Mouse (Mus musculus): ENCODE measurements around the gene Il16. TPM values are rescaled to one million over a fixed set of nuclear protein-coding genes. Genes with fewer than 3 reads are reported as not detected.
A peak's percentile ranks its signal among the peaks of the same experiment; 100 is the strongest.

Il16 gene
- total RNA-seq, 2 experiments from 2014 or later, result 1.4 to 1.8 TPM

GRCm38 (mm10) chr7:83631073-83631827 is 114.3 kb downstream of the Il16 start:
- intact Hi-C loops (cut with DNase I), result no loop called here
- Histone ChIP-seq H3K4me3 (peak overlapping the region; percentile 81), H3K27ac (peak overlapping the region; percentile 89)
- no peak for TF ChIP-seq CTCF (IDR thresholded peaks at IDR 0.05)
- DNase-seq, result no peak

GRCm38 (mm10) chr7:83627369-83627768 is 118.2 kb downstream of the Il16 start:
- intact Hi-C loops (cut with DNase I), result no loop called here
- no peak for TF ChIP-seq CTCF (IDR thresholded peaks at IDR 0.05)
- Histone ChIP-seq H3K27ac (no peak overlapping the region), H3K4me3 (no peak overlapping the region)
- no peak for DNase-seq

DNA sequence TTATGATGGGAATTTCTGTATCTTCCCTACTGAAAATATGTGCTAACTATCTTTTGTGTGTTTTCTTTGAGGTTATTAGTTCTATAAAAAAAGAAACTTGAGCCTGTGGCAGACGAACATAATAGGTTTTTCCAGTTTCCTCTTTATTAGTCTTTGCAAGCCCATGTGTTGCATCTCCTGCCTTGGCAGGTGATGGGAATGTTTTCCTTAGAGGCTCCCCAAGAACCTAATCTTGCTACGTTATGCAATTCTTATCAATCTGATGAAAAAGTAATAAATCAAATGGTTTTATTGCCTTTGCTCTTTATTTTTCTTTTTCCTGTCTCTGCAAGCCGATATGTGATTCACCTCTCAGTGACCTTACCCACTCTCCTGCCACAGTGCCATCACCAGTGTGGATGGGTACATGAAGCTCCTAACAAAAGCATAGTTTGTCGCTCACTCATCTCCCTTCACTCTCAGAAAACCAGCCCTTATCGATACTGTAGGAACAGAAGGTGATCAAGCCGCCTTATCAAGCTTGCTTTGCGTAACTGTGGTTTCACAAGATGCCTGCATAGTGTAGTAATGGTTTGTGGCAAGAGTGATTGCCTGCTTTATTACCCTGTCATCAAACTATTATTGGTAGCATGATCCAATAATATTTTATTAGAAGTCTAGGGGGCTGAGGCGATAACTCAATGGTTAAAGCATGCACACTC is 118.8 kb downstream of the Il16 start:
- H3K4me3 ChIP-seq, result no peak overlapping the region
- DNase-seq, result no peak
- intact Hi-C loops (cut with DNase I), result no loop called here
- H3K27ac ChIP-seq, result no peak overlapping the region
- no peak for TF ChIP-seq CTCF (IDR thresholded peaks at IDR 0.05)

DNA sequence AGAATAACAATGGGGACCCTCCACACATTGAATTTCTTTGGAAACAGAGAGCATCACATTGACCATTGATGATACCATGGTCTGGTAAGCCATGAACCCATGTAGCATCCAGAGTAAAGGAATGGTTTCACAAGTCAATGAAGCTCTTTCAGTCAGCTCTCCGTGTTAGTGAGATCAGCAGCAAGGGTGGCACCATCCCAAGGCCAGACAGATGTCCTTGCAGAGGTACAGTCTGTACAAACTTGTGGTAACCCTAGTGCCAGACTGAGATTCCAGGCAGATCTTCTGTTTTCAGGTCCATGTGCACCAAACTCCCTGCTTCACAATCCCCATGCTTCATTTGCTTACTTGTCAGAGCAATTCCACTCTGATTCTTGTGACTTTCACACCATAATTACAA is 121.5 kb downstream of the Il16 start:
- Histone ChIP-seq H3K4me3 (no peak overlapping the region), H3K27ac (no peak overlapping the region)
- DNase-seq, result no peak
- TF ChIP-seq CTCF (IDR thresholded peaks at IDR 0.05), result no peak
- intact Hi-C loops (cut with DNase I), result no loop called here

DNA sequence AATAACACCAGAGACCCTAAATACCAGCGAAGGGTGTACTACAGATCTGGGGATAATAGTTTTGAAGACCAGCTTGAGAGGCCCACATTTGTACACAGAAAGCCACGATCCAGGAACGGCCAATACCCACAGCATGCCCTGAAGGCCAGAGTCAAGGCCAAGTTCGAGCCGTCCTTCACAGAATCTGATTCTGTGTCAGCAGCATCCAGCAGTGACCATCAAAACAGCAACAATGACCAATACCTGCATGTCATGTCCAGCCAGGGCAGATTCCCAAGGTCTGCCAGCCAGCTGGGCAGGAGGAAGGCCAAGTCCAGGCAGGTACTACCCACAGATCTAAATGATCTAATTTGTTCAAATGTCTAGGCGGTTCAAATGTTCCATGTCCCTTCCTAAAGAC is 122.9 kb downstream of the Il16 start:
- no peak for DNase-seq
- TF ChIP-seq CTCF (IDR thresholded peaks at IDR 0.05), result no peak
- H3K27ac ChIP-seq, result no peak overlapping the region
- H3K4me3 ChIP-seq, result no peak overlapping the region
- intact Hi-C loops (cut with DNase I), result no loop called here

DNA sequence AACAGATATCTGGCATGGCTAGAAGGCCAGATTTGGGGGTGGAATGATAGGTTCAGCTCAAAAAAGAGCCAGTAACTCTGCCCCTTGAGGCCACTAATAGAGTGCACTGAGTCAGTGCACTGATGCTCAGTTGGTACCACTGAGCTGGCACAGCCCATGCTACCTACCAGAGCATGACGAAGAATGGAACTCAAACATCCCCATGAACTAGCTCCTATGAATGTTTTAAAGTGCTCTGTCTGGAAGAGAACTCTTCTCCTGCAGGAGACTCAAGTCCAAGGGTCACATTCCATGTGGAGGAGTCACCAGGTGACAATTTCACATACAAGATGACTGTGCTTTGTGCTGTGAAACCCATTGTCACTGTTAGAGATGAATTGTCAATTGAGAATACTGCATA is 126.8 kb downstream of the Il16 start:
- no peak for DNase-seq
- Histone ChIP-seq H3K4me3 (no peak overlapping the region), H3K27ac (no peak overlapping the region)
- no peak for TF ChIP-seq CTCF (IDR thresholded peaks at IDR 0.05)
- intact Hi-C loops (cut with DNase I), result no loop called here

GRCm38 (mm10) chr7:83616268-83616667 is 129.3 kb downstream of the Il16 start:
- intact Hi-C loops (cut with DNase I), result no loop called here
- H3K4me3 ChIP-seq, result no peak overlapping the region
- no peak for TF ChIP-seq CTCF (IDR thresholded peaks at IDR 0.05)
- H3K27ac ChIP-seq, result no peak overlapping the region
- no peak for DNase-seq

- TF ChIP-seq CTCF (IDR thresholded peaks at IDR 0.05), result peak; percentile 6; the same call in 1 of the 2 replicates
- DNase-seq, result no peak
- intact Hi-C loops (cut with DNase I), result no loop called here
- no peak overlapping the region for H3K4me3 ChIP-seq
- no peak overlapping the region for H3K27ac ChIP-seq
Measured at GRCm38 (mm10) chr7:83615815-83616214, 129.7 kb downstream of the Il16 start.

GRCm38 (mm10) chr7:83615272-83615671 is 130.3 kb downstream of the Il16 start:
- DNase-seq, result no peak
- intact Hi-C loops (cut with DNase I), result no loop called here
- Histone ChIP-seq H3K27ac (no peak overlapping the region), H3K4me3 (no peak overlapping the region)
- TF ChIP-seq CTCF (IDR thresholded peaks at IDR 0.05), result no peak

DNA sequence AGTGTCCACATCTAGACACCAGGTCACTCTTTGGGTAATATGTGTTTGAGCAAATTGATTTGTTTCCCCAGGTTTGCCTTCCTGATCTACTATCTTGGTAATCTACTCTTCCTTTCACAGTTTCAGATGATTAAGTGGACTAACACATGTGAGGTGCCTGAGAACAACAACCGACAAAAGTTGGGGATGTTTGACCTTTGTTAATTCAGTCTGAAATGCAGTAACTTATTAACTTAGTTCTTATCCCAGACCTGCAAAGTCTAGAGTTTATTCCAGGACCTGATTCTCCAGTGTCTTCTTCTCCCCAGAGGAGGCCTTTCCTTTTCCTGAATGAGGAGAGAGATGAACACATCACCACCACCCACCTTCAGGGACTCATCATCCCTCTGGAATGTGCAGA is 133.6 kb downstream of the Il16 start:
- intact Hi-C loops (cut with DNase I), result no loop called here
- Histone ChIP-seq H3K4me3 (no peak overlapping the region), H3K27ac (no peak overlapping the region)
- no peak for DNase-seq
- no peak for TF ChIP-seq CTCF (IDR thresholded peaks at IDR 0.05)

- no peak for DNase-seq
- H3K27ac ChIP-seq, result no peak overlapping the region
- intact Hi-C loops (cut with DNase I), result no loop called here
- TF ChIP-seq CTCF (IDR thresholded peaks at IDR 0.05), result no peak
- no peak overlapping the region for H3K4me3 ChIP-seq
Measured at GRCm38 (mm10) chr7:83609891-83610290, 135.6 kb downstream of the Il16 start.

GRCm38 (mm10) chr7:83606796-83607195 is 138.7 kb downstream of the Il16 start:
- Histone ChIP-seq H3K27ac (no peak overlapping the region), H3K4me3 (no peak overlapping the region)
- TF ChIP-seq CTCF (IDR thresholded peaks at IDR 0.05), result no peak
- intact Hi-C loops (cut with DNase I), result no loop called here
- DNase-seq, result no peak

GRCm38 (mm10) chr7:83604180-83604944 is 141.2 kb downstream of the Il16 start:
- no peak for TF ChIP-seq CTCF (IDR thresholded peaks at IDR 0.05)
- intact Hi-C loops (cut with DNase I), result no loop called here
- Histone ChIP-seq H3K27ac (no peak overlapping the region), H3K4me3 (no peak overlapping the region)
- no peak for DNase-seq
